Mouse (Mus musculus) B cell, adult 2 months (primary cell): Measurements from ENCODE around the gene Dnajc24.
A peak's percentile ranks its signal among the peaks of the same experiment; 100 is the strongest.

Experiments used
- DNase-seq, 2 experiments: peaks; one replicate each; pipeline ENCODE4 v3.0.0; 2022

Gene Dnajc24

GRCm38 (mm10) chr2:106002835-106003739, at the start of gene Dnajc24:
TSS of gene Dnajc24 (minus strand) at chr2:106003549.
- peak; percentile 89 for DNase-seq

GRCm38 (mm10) chr2:106046686-106047085, 43.3 kb upstream of the Dnajc24 start:
- no peak for DNase-seq

- no peak for DNase-seq
Measured at GRCm38 (mm10) chr2:106042495-106042894, 39.1 kb upstream of the Dnajc24 start.

DNA sequence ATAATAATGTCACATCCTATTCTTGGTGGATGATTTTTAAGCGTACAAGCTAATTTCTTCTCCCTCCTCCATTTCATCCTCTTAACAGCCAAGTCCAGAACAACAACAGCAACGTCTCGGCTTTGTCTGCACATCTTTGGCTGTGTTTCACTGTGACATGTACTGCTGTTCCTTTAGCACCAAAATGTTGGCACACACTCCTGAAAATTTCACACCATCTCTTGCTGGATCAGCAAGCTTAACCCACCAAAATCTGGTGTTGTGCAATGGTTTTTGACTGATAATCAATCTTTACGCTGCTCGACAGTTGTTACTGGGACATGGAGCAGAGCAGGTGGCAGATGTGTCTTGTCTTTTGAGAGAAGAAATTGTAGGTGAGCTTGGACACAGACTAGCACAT, 38.6 kb upstream of the Dnajc24 start:
- no peak for DNase-seq

- DNase-seq, result no peak
Measured at GRCm38 (mm10) chr2:106038286-106038685, 34.9 kb upstream of the Dnajc24 start.

DNA sequence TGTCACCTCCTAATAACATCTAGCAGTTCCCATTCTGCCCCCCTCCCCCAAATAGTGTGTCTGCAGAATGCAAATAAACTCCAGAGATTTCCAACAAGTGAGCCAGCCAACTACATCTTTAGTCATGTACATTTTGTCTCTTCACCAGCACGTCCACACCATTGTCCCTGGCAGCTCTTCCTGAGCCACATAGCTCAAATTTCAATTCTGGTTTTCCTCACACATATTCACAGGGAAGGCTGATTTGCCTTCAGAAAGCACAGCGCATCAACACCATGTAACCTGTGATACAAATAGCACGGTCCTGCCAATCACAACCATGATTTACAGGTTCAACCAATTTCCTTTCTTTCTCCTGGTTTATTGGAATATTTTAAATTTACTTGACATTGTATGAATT, 21.5 kb upstream of the Dnajc24 start:
- no peak for DNase-seq

- DNase-seq, result no peak
Measured at GRCm38 (mm10) chr2:106008415-106008814, 5.1 kb upstream of the Dnajc24 start.

DNA sequence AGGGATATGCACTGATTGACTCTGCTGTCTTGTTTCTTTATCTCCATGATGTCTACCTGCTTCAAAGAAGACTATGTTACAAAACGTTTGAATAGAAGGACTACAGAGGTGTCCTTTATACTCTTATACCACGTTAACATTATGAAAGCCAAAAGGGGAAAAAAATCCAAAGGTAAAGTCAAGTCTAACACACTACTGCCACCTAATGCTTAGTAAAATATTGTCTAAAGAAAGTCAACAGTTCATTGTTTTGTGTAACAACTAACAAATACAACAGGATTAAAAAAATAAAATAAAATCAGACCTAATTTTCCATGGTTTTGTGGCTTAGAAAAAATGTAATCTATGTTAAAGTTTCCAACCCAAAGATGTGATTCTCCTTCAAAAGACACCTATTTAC, 15.3 kb downstream of the Dnajc24 start:
- DNase-seq, result no peak

DNA sequence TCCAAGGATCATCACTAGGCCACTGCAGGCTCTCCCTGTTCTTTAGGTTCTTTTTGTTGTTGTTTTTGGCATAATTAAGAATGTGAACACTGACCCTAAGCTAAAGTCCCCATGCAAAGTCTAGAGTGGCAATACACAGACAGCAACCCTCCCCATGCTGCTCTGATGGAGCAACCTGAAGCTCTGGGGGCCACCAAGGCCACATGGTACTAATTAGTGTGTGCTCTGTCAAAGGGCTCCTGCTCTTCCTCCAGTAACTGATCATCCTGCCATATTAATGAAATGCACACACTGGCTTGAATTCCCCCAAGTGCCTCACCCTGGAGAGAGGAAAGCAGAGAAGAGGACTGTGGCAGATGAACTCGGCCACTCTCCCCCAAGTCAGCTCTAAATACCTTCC, 16.2 kb downstream of the Dnajc24 start:
- DNase-seq, result no peak

- DNase-seq, result no peak
Measured at GRCm38 (mm10) chr2:105985206-105985605, 18.1 kb downstream of the Dnajc24 start.

DNA sequence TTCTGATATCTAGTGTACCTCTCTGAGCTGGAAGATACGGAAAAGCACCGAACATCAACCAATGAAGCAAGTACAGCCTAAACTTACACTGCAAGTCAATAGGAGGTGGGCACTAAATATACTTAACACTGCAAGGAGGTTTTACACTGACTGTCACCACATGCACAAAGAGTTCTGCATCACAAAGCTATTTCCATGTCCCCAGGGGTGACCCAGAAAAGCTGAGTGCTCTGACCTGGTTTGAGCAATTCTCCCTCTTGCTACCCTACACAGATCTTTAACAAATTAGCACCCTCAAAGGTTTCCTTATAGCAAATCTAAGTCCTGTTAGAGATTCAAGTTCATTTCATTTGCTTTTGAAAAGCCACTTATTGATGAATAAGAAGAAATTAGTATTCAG, 25.3 kb downstream of the Dnajc24 start:
- DNase-seq, result no peak

GRCm38 (mm10) chr2:105973941-105974340, 29.4 kb downstream of the Dnajc24 start:
- no peak for DNase-seq

DNA sequence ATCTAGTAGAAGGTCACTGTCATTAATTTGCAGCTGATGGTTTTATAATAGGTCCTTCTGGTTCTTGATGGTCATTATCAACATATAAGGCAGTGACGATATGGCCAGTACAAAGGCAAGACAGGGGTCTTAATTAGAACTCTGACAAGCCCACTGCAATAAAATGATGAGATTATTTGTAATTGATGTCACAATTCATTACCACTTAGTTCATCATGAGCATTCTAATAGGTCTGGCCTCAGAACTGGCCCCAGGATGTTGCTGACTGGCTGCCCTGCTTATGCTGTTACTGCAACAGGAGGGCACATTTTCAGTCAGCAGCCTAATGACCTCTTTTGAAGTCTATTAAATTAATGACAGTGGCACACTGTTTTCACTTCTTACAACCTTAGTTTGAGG, 39.9 kb downstream of the Dnajc24 start:
- no peak for DNase-seq

GRCm38 (mm10) chr2:105953862-105954261, 49.5 kb downstream of the Dnajc24 start:
- DNase-seq, result no peak

GRCm38 (mm10) chr2:105951350-105951940, 51.9 kb downstream of the Dnajc24 start:
- no peak for DNase-seq

DNA sequence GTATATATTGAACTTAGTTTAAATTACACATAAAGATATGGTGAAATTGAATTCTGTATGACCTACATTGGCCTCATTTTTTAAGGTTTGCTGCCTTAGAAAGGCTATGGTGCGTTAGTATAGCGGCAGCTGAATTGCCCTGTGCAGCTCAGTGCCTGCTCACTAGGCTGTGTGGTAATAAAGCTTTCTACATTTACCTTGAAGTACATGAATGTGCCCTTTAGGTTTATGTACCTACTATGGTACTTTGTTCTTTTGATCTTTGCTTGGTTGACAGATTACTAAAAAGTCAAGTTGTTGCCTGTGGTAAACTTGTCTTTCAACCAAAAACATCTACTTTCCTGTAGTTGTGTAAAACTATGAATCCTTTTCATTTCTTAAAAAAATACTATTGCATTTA, 53.2 kb downstream of the Dnajc24 start:
- DNase-seq, result no peak

GRCm38 (mm10) chr2:105917623-105918346, 85.6 kb downstream of the Dnajc24 start:
- DNase-seq, result no peak
